Mouse (Mus musculus): ENCODE measurements around the gene Csk.

GRCm38 (mm10) chr9:57655749-57656148 is 2.3 kb upstream of the Csk start:
- no peak for TF ChIP-seq POLR2A (IDR thresholded peaks at IDR 0.05; ENCODE audit: extremely low read depth, insufficient read depth, low read length)
- peak; percentile 94 for TF ChIP-seq CTCF (IDR thresholded peaks at IDR 0.05; ENCODE audit: extremely low read depth, insufficient read depth, low read length)
